Mouse (Mus musculus): ENCODE data around the gene Erp27.

DNA sequence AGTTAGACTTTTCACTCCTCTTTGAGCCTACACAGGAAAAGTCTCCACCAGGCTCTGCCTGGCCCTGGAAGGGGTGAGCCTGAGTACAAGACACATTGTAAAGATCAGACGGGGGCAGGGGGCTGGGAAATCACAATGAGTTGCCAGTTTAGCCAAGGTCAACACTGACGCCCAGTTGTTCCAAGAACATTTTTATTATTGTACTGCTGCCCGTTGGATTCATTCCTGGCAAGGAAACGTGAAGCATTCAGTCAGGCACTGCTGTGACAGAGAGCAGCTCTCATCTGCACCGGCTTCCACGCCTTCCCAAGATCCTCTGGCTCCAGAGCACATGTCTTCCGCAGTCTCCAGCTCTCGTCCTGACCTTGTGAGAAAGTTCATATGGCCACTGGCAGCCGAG lies 34.1 kb downstream of the Erp27 start:
- TF ChIP-seq MYOD1 (IDR thresholded peaks at IDR 0.05; ENCODE audit: control insufficient read depth in 1 of 3, insufficient read length in 2 of 3, low read depth in 2 of 3) (no peak), CEBPB (IDR thresholded peaks at IDR 0.05; ENCODE audit: insufficient read depth, poor library complexity, severe bottlenecking) (no peak), POLR2A (IDR thresholded peaks at IDR 0.05; ENCODE audit: insufficient read length, low read depth) (no peak), TCF12 (IDR thresholded peaks at IDR 0.05; ENCODE audit: insufficient read depth, poor library complexity, severe bottlenecking) (no peak), TCF3 (IDR thresholded peaks at IDR 0.05; ENCODE audit: insufficient read length, low read depth) (no peak)

Measured in myocyte (in vitro differentiated cells).